Mouse (Mus musculus): ENCODE data around the gene Naa15.
"Not testable (repeated sequence)": the region's sequence is repeated elsewhere in the genome, so short reads cannot be mapped to it uniquely, and the experiment has no call there.

Gene Naa15

GRCm38 (mm10) chr3:51393651-51394050, 21.3 kb upstream of the Naa15 start:
- no peak for DNase-seq (ENCODE audit: low spot score in 2 of 2)

- DNase-seq (ENCODE audit: low spot score in 2 of 2), result no peak
Observed at GRCm38 (mm10) chr3:51394881-51395280, 20.1 kb upstream of the Naa15 start.

GRCm38 (mm10) chr3:51395461-51396145, 19.3 kb upstream of the Naa15 start:
- no peak for DNase-seq (ENCODE audit: low spot score in 2 of 2)

- no peak for DNase-seq (ENCODE audit: low spot score in 2 of 2)
Observed at GRCm38 (mm10) chr3:51396219-51397068, 18.5 kb upstream of the Naa15 start, which contains the start of gene Mgarp. Gene Mgarp (minus strand): TSS chr3:51396738.

GRCm38 (mm10) chr3:51397700-51398299, 17.1 kb upstream of the Naa15 start:
- no peak for DNase-seq (ENCODE audit: low spot score in 2 of 2)

- no peak for DNase-seq (ENCODE audit: low spot score in 2 of 2)
Observed at GRCm38 (mm10) chr3:51398667-51399066, 16.3 kb upstream of the Naa15 start.

GRCm38 (mm10) chr3:51399531-51399930, 15.4 kb upstream of the Naa15 start:
- no peak for DNase-seq (ENCODE audit: low spot score in 2 of 2)

GRCm38 (mm10) chr3:51400682-51401081, 14.3 kb upstream of the Naa15 start:
- no peak for DNase-seq (ENCODE audit: low spot score in 2 of 2)

GRCm38 (mm10) chr3:51402054-51402453, 12.9 kb upstream of the Naa15 start:
- not testable (repeated sequence) for DNase-seq (ENCODE audit: low spot score in 2 of 2)

GRCm38 (mm10) chr3:51402628-51403027, 12.3 kb upstream of the Naa15 start:
- no peak for DNase-seq (ENCODE audit: low spot score in 2 of 2)

- DNase-seq (ENCODE audit: low spot score in 2 of 2), result peak in 1 of 2 experiments; percentile 18
Observed at GRCm38 (mm10) chr3:51407870-51408560, 6.9 kb upstream of the Naa15 start.

GRCm38 (mm10) chr3:51408561-51409183, 6.3 kb upstream of the Naa15 start, which contains the start of gene Ndufc1:
Gene Ndufc1 (minus strand): TSS chr3:51408988.
- DNase-seq (ENCODE audit: low spot score in 2 of 2), result peak; percentile 75 to 97

GRCm38 (mm10) chr3:51412457-51412856, 2.5 kb upstream of the Naa15 start:
- no peak for DNase-seq (ENCODE audit: low spot score in 2 of 2)

GRCm38 (mm10) chr3:51413276-51413675, 1.7 kb upstream of the Naa15 start:
- DNase-seq (ENCODE audit: low spot score in 2 of 2), result no peak

- no peak for DNase-seq (ENCODE audit: low spot score in 2 of 2)
Observed at GRCm38 (mm10) chr3:51416073-51416363, 1.1 kb downstream of the Naa15 start.

- peak in 1 of 2 experiments; percentile 29 for DNase-seq (ENCODE audit: low spot score in 2 of 2)
Observed at GRCm38 (mm10) chr3:51416364-51417134, 1.6 kb downstream of the Naa15 start.

GRCm38 (mm10) chr3:51417135-51417458, 2.1 kb downstream of the Naa15 start:
- DNase-seq (ENCODE audit: low spot score in 2 of 2), result no peak

GRCm38 (mm10) chr3:51417485-51417884, 2.5 kb downstream of the Naa15 start:
- no peak for DNase-seq (ENCODE audit: low spot score in 2 of 2)

GRCm38 (mm10) chr3:51417966-51418365, 3.0 kb downstream of the Naa15 start:
- no peak for DNase-seq (ENCODE audit: low spot score in 2 of 2)

- DNase-seq (ENCODE audit: low spot score in 2 of 2), result no peak
Observed at GRCm38 (mm10) chr3:51421921-51422320, 7.0 kb downstream of the Naa15 start.

GRCm38 (mm10) chr3:51425394-51425793, 10.4 kb downstream of the Naa15 start:
- DNase-seq (ENCODE audit: low spot score in 2 of 2), result no peak

Data from left cerebral cortex, adult 9 months (tissue).